Mouse (Mus musculus): Measurements from ENCODE around the gene Gm49342.

- TF ChIP-seq CTCF (conservative IDR thresholded peaks at IDR 0.05; ENCODE audit: insufficient read depth, insufficient read length, low read depth, low read length) (no peak), POLR2A (IDR thresholded peaks at IDR 0.05; ENCODE audit: low read depth, low read length) (no peak)
Observed at GRCm38 (mm10) chr14:50930377-50930753, 14.0 kb upstream of the Gm49342 start.

Data from kidney, adult 2 months (tissue).